Mouse (Mus musculus) ZHBTc4 (cell line): ENCODE measurements at regions not wholly inside any gene's neighbourhood (a gene's known extent, or its start where the extent isn't known, plus 50 kb on each side); places are given as distances from the start of the nearest gene placed in this dataset.
A peak's percentile ranks its signal among the peaks of the same experiment; 100 is the strongest.

Experiments used
- DNase-seq: peaks from one replicate; pipeline ENCODE4 v3.0.0-alpha.2; 2011; ENCODE audit warnings: low read depth, low spot score

- no peak for DNase-seq
Measured at GRCm38 (mm10) chr4:56686141-56686540, 53.7 kb upstream of the Gm26657 start.

- DNase-seq: no peak
Measured at GRCm38 (mm10) chr4:56685696-56686095, 54.2 kb upstream of the Gm26657 start.

GRCm38 (mm10) chr4:56685123-56685522 is 54.7 kb upstream of the Gm26657 start:
- DNase-seq: peak; percentile 90

GRCm38 (mm10) chr4:56684031-56684430 is 55.8 kb upstream of the Gm26657 start:
- no peak for DNase-seq

GRCm38 (mm10) chr4:56681121-56681520 is 58.7 kb upstream of the Gm26657 start:
- DNase-seq: no peak

- no peak for DNase-seq
Measured at GRCm38 (mm10) chr4:56673868-56674267, 66.0 kb upstream of the Gm26657 start.

GRCm38 (mm10) chr4:56664921-56665320 is 74.9 kb upstream of the Gm26657 start:
- DNase-seq: no peak

- DNase-seq: no peak
Measured at GRCm38 (mm10) chr4:56661816-56662215, 78.1 kb upstream of the Gm26657 start.

GRCm38 (mm10) chr4:56657046-56657445 is 82.8 kb upstream of the Gm26657 start:
- DNase-seq: no peak

GRCm38 (mm10) chr4:56654327-56654726 is 85.5 kb upstream of the Gm26657 start:
- DNase-seq: no peak

- no peak for DNase-seq
Measured at GRCm38 (mm10) chr4:56652819-56653218, 87.1 kb upstream of the Gm26657 start.

GRCm38 (mm10) chr4:56649731-56650130 is 90.1 kb upstream of the Gm26657 start:
- DNase-seq: no peak

- DNase-seq: peak; percentile 16
Measured at GRCm38 (mm10) chr4:56643999-56644962, 95.6 kb upstream of the Gm26657 start.

- no peak for DNase-seq
Measured at GRCm38 (mm10) chr4:56643491-56643890, 96.4 kb upstream of the Gm26657 start.

GRCm38 (mm10) chr4:56639709-56640108 is 100.2 kb upstream of the Gm26657 start:
- peak; percentile 43 for DNase-seq

GRCm38 (mm10) chr4:56638704-56639478 is 101.0 kb upstream of the Gm26657 start:
- DNase-seq: peak; percentile 27

- DNase-seq: no peak
Measured at GRCm38 (mm10) chr4:56636265-56636664, 103.6 kb upstream of the Gm26657 start.

- DNase-seq: no peak
Measured at GRCm38 (mm10) chr4:56633528-56633927, 106.3 kb upstream of the Gm26657 start.

GRCm38 (mm10) chr4:56630251-56630650 is 109.6 kb upstream of the Gm26657 start:
- DNase-seq: no peak

GRCm38 (mm10) chr4:56627206-56627605 is 112.7 kb upstream of the Gm26657 start:
- no peak for DNase-seq

GRCm38 (mm10) chr4:56621782-56622181 is 118.1 kb upstream of the Gm26657 start:
- DNase-seq: no peak

- no peak for DNase-seq
Measured at GRCm38 (mm10) chr4:56621356-56621755, 118.5 kb upstream of the Gm26657 start.
